Mouse (Mus musculus): Measurements from ENCODE around the gene Ccdc51.

DNA sequence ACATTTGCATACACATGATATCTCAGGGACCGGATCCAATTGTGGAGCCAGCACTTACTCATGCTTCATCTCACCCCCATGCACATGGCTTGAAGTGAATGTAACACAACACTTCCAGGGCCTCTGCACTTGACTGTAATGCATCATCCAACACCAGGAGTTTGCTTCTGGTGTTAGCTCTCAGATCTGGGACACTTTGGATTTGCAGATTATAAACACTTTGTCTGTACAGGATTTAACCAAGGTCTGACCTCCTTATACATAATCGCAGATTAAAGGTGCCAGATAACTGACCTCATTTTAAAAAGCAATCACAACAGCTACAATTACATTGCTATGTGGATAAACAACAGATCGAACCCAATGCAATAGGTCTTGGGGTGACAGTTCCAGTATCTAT, 1.8 kb upstream of the Ccdc51 start:
- TF ChIP-seq CTCF (IDR thresholded peaks at IDR 0.05; ENCODE audit: low read depth) (no peak), EP300 (optimal IDR thresholded peaks at IDR 0.05) (no peak)
